In the genomic region with DNA sequence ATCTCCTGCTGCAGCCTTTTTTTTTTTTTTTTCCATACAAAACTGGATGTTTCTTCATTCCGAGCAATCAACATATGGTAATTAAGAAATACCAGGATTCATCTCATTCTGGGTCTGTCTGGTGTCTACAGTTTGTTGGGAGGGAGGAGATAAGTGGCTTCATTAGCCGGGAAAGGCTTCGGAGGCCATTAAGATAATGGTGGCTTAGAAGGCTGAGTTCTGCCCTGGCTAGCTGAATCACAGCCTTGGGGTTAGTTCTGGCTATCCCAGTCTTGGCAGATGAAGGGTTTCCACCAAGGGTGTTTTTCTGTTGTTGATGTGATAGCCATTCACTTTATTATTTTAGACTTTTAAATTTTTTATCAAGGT, we compare ENCODE assay signal across 8 mouse cellular contexts. TPM values are rescaled to one million over a fixed set of nuclear protein-coding genes. Genes with fewer than 3 reads are reported as not detected.
DNase-seq lines count a peak whose midpoint lies in the region; ATAC-seq lines count a peak whose summit lies in the region.
"Had no signal": no experiment of that assay in that cellular context is flagged by ENCODE, and none has a peak within 500 bp of the region (broad histone marks: within the 10 kb centered on the region; RNA-seq: fewer than 3 reads in every experiment).

No protein-coding gene starts in this region.

- H3K4me3 ChIP-seq in liver, embryonic 12.5 days, result no peak overlapping the region
- H3K4me3 ChIP-seq in forebrain, embryonic 16.5 days (replicated peaks; ENCODE audit: low read length), result no peak overlapping the region
- no peak overlapping the region for H3K4me3 ChIP-seq in midbrain, embryonic 16.5 days (ENCODE audit: low read depth, low read length)

- no peak overlapping the region for H3K4me2 ChIP-seq in liver, embryonic 12.5 days
- H3K4me2 ChIP-seq in forebrain, embryonic 16.5 days (ENCODE audit: low read length), result peak overlapping the region; percentile 44
- H3K4me2 ChIP-seq in midbrain, embryonic 16.5 days (ENCODE audit: low read length), result peak overlapping the region; percentile 61

- H3K9me3 ChIP-seq in liver, embryonic 12.5 days (replicated peaks), result 0 out of 2 replicates have a peak, but pooled peaks cover 6% of the 10 kb centered on the region
- H3K9me3 ChIP-seq in forebrain, embryonic 16.5 days (ENCODE audit: control insufficient read depth, low read length), result no peaks in the 10 kb centered on the region
- no peaks in the 10 kb centered on the region for H3K9me3 ChIP-seq in midbrain, embryonic 16.5 days (replicated peaks; ENCODE audit: control insufficient read depth, low read length, poor library complexity, severe bottlenecking)
- H3K9me3 ChIP-seq: stomach, embryonic 15.5 days had no signal

- ATAC-seq in liver, embryonic 12.5 days, result 0 out of 2 replicates have a peak, but pooled peaks have one; percentile 5
- ATAC-seq in erythroblast, adult 5-6 weeks (replicated peaks; ENCODE audit: low FRiP score, poor library complexity, severe bottlenecking), result peak; percentile 12; the same call in 1 of the 2 replicates
- ATAC-seq in forebrain, embryonic 16.5 days, result peak; percentile 31; the same call in 1 of the 2 replicates
- peak; percentile 53 for ATAC-seq in midbrain, embryonic 16.5 days

- no peak overlapping the region for H3K9ac ChIP-seq in liver, embryonic 12.5 days
- no peak overlapping the region for H3K9ac ChIP-seq in forebrain, embryonic 16.5 days (replicated peaks; ENCODE audit: low read depth, low read length)
- H3K9ac ChIP-seq in midbrain, embryonic 16.5 days (ENCODE audit: low read depth, low read length), result peak overlapping the region; percentile 56; the same call in 1 of the 2 replicates
- H3K9ac ChIP-seq: stomach, embryonic 15.5 days had no signal

- H3K27me3 ChIP-seq in liver, embryonic 12.5 days (replicated peaks), result 0 out of 2 replicates have a peak, but pooled peaks cover 7% of the 10 kb centered on the region
- no peaks in the 10 kb centered on the region for H3K27me3 ChIP-seq in forebrain, embryonic 16.5 days (replicated peaks; ENCODE audit: control insufficient read depth, insufficient read depth, low read length)
- no peaks in the 10 kb centered on the region for H3K27me3 ChIP-seq in midbrain, embryonic 16.5 days (ENCODE audit: control insufficient read depth, insufficient read depth, low read depth, low read length)
- H3K27me3 ChIP-seq: stomach, embryonic 15.5 days had no signal

- peaks cover 4% of the 10 kb centered on the region; the same call in 1 of the 2 replicates for H3K4me1 ChIP-seq in liver, embryonic 12.5 days
- peaks cover 6% of the 10 kb centered on the region; the same call in 1 of the 2 replicates for H3K4me1 ChIP-seq in forebrain, embryonic 16.5 days (replicated peaks; ENCODE audit: control insufficient read depth, insufficient read depth, low read length)
- 0 out of 2 replicates have a peak, but pooled peaks cover 4% of the 10 kb centered on the region for H3K4me1 ChIP-seq in midbrain, embryonic 16.5 days (ENCODE audit: control insufficient read depth, insufficient read depth, low read length)
- H3K4me1 ChIP-seq: stomach, embryonic 15.5 days had no signal

- no peaks in the 10 kb centered on the region for H3K36me3 ChIP-seq in liver, embryonic 12.5 days
- no peaks in the 10 kb centered on the region for H3K36me3 ChIP-seq in forebrain, embryonic 16.5 days (ENCODE audit: control insufficient read depth, insufficient read depth)
- H3K36me3 ChIP-seq in midbrain, embryonic 16.5 days (ENCODE audit: control insufficient read depth, insufficient read depth, low read length), result peaks cover 4% of the 10 kb centered on the region; the same call in 1 of the 2 replicates
- H3K36me3 ChIP-seq: stomach, embryonic 15.5 days had no signal

- WGBS in liver, embryonic 12.5 days (ENCODE audit: insufficient replicate concordance), result 26% methylated on average over 3 of the region's 3 CpGs
- WGBS in forebrain, embryonic 16.5 days, result 25% methylated on average over 3 of the region's 3 CpGs
- WGBS in midbrain, embryonic 16.5 days, result 42% methylated on average over 3 of the region's 3 CpGs

- H3K27ac ChIP-seq in liver, embryonic 12.5 days, result no peak overlapping the region
- H3K27ac ChIP-seq in forebrain, embryonic 16.5 days (ENCODE audit: low read length), result no peak overlapping the region
- no peak overlapping the region; the same call in 1 of the 2 replicates for H3K27ac ChIP-seq in midbrain, embryonic 16.5 days (ENCODE audit: low read length)
- H3K27ac ChIP-seq: stomach, embryonic 15.5 days had no signal

- no peak for DNase-seq in liver
- no peak for DNase-seq in retina, postnatal 1 day
- DNase-seq in frontal cortex, postnatal 10 days (ENCODE audit: low spot score in 2 of 2), result no peak

RNA-seq across cellular contexts. Expression of a gene that starts 18.3 kb away (rescaled TPM):
- polyA plus RNA-seq in liver, embryonic 12.5 days (2016; fragmentation: Nextera tagmentation; extraction: Ambion mirVana), result 7.0 and 7.5 TPM in 2 replicates
- total RNA-seq in erythroblast, adult 5-6 weeks (2015; ENCODE audit: low replicate concordance), result 4.8 and 10.6 TPM in 2 replicates
- total RNA-seq in erythroblast, adult 5-6 weeks (2017; ENCODE audit: low replicate concordance), result 7.7 and 8.8 TPM in 2 replicates
- polyA plus RNA-seq in forebrain, embryonic 16.5 days (2015; fragmentation: Nextera tagmentation; extraction: Ambion mirVana), result 17.7 and 18.7 TPM in 2 replicates
- 33.4 and 36.2 TPM in 2 replicates for polyA plus RNA-seq in midbrain, embryonic 16.5 days (2015; fragmentation: Nextera tagmentation; extraction: Ambion mirVana)

RNA-seq across cellular contexts. Expression of a gene that starts 26.5 kb away (rescaled TPM):
- polyA plus RNA-seq in liver, embryonic 12.5 days (2016; fragmentation: Nextera tagmentation; extraction: Ambion mirVana), result 0.45 and 0.55 TPM in 2 replicates
- 0.42 TPM in 1 of 2 replicates, not detected in the other for total RNA-seq in erythroblast, adult 5-6 weeks (2015; ENCODE audit: low replicate concordance)
- 0.09 TPM in 1 of 2 replicates, not detected in the other for total RNA-seq in erythroblast, adult 5-6 weeks (2017; ENCODE audit: low replicate concordance)
- polyA plus RNA-seq in forebrain, embryonic 16.5 days (2015; fragmentation: Nextera tagmentation; extraction: Ambion mirVana), result 0.42 and 0.71 TPM in 2 replicates
- polyA plus RNA-seq in midbrain, embryonic 16.5 days (2015; fragmentation: Nextera tagmentation; extraction: Ambion mirVana), result 0.26 and 0.49 TPM in 2 replicates
